7 mouse cellular contexts compared by ENCODE assay signal in the genomic region with DNA sequence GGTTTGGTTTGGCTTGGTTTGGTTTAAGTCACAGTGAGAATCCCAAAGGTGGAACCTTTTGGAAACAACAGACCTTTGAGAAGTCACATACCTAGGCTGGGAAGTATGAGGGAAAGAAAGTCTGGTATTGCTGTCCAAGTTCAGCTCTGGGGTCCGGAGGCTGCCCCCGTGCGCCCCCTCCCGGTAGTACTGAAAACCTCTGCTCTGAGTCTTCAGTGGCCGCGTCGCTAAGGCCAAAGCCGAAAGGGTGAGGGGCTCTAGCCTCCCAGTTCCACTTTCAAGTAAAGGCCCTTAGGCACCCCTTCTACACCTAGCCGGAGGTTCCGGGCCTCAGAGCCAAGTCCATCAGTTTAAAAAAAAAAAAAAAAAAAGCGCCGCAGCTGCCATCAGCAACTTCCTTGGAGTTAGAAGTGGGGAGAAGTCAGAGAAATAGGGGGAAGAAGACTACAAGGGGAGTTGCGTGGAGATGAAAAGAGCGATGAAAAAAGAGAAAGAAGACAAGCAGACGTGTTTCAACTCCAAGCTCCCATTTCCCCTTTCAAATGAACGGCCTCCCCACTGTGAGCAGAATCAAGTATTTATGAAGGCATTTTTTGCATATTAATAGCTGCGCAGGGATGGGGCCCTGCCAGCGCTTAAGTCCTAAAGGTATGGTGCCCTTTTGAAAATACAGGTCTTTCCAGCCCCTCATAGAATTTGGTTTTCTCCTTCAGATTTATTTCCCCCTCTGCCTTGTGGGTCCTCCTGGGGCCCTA.
DNase-seq lines count a peak whose midpoint lies in the region; ATAC-seq and TF ChIP-seq lines count a peak whose summit lies in the region.

No protein-coding gene starts in this region.

- intact Hi-C loops in gastrocnemius, postnatal 14 days (cut with DNase I; ENCODE audit: low total_unique reads): loop anchor here (5.0 kb wide), 1 partner anchor 93 kb away; no protein-coding TSS in a partner anchor

- H3K4me3 ChIP-seq in intestine, embryonic 15.5 days (replicated peaks): no peak overlapping the region
- no peak overlapping the region for H3K4me3 ChIP-seq in limb, embryonic 14.5 days (replicated peaks; ENCODE audit: low read length)
- no peak overlapping the region for H3K4me3 ChIP-seq in midbrain, embryonic 14.5 days (replicated peaks; ENCODE audit: low read depth, low read length)

- no peaks in the 10 kb centered on the region for H3K9me3 ChIP-seq in intestine, embryonic 15.5 days
- no peaks in the 10 kb centered on the region for H3K9me3 ChIP-seq in limb, embryonic 14.5 days (ENCODE audit: control insufficient read depth, low read length)
- H3K9me3 ChIP-seq in midbrain, embryonic 14.5 days (ENCODE audit: control insufficient read depth, low read length): no peaks in the 10 kb centered on the region

- H3K4me2 ChIP-seq in intestine, embryonic 15.5 days (replicated peaks): peak overlapping the region; percentile 39
- H3K4me2 ChIP-seq in limb, embryonic 14.5 days (replicated peaks; ENCODE audit: low read depth, low read length, severe bottlenecking): peak overlapping the region; percentile 32; the same call in 1 of the 2 replicates
- peak overlapping the region; percentile 38 for H3K4me2 ChIP-seq in midbrain, embryonic 14.5 days (ENCODE audit: low read length)

- no peak overlapping the region for H3K9ac ChIP-seq in intestine, embryonic 15.5 days
- H3K9ac ChIP-seq in limb, embryonic 14.5 days (ENCODE audit: low read depth, low read length, severe bottlenecking): no peak overlapping the region
- no peak overlapping the region for H3K9ac ChIP-seq in midbrain, embryonic 14.5 days (replicated peaks; ENCODE audit: low read length)

- TF ChIP-seq POLR2A in limb, embryonic 14.5 days (IDR thresholded peaks at IDR 0.05; ENCODE audit: borderline replicate concordance, extremely low read depth, insufficient read depth, insufficient read length): no peak

- DNase-seq in adrenal gland, adult (ENCODE audit: inconsistent age in 2 of 2, low spot score in 1 of 2): peak; percentile 69 to 87
- peak; percentile 74 for DNase-seq in gastrocnemius, postnatal 14 days
- DNase-seq in limb, embryonic 14.5 days (ENCODE audit: low spot score): peak; percentile 69
- DNase-seq in midbrain, embryonic 14.5 days: peak; percentile 81
- DNase-seq in spleen, postnatal 10 days (ENCODE audit: low spot score in 2 of 2): peak; percentile 47 to 78

- H3K36me3 ChIP-seq in intestine, embryonic 15.5 days: no peaks in the 10 kb centered on the region
- H3K36me3 ChIP-seq in limb, embryonic 14.5 days (ENCODE audit: control insufficient read depth, insufficient read depth, low read length): no peaks in the 10 kb centered on the region
- no peaks in the 10 kb centered on the region for H3K36me3 ChIP-seq in midbrain, embryonic 14.5 days (ENCODE audit: control insufficient read depth, insufficient read depth, low read length)

- ATAC-seq in common myeloid progenitor, adult 5-6 weeks (replicated peaks; ENCODE audit: low read depth, poor library complexity, severe bottlenecking): peak; percentile 92
- ATAC-seq in intestine, embryonic 15.5 days: peak; percentile 26; the same call in 1 of the 2 replicates
- ATAC-seq in limb, embryonic 14.5 days (ENCODE audit: low FRiP score, low read depth): peak; percentile 65
- no peak for ATAC-seq in midbrain, embryonic 14.5 days (ENCODE audit: low FRiP score, low TSS enrichment)

- H3K27me3 ChIP-seq in intestine, embryonic 15.5 days (replicated peaks): no peaks in the 10 kb centered on the region
- H3K27me3 ChIP-seq in limb, embryonic 14.5 days (ENCODE audit: control insufficient read depth, insufficient read depth, low read length): no peaks in the 10 kb centered on the region
- H3K27me3 ChIP-seq in midbrain, embryonic 14.5 days (ENCODE audit: control insufficient read depth, insufficient read depth, low read length): no peaks in the 10 kb centered on the region

- WGBS in intestine, embryonic 15.5 days: 22% methylated on average over 18 of the region's 18 CpGs
- WGBS in limb, embryonic 14.5 days: 9% methylated on average over 17 of the region's 18 CpGs
- 6% methylated on average over 18 of the region's 18 CpGs for WGBS in midbrain, embryonic 14.5 days

- peaks cover 10% of the 10 kb centered on the region for H3K4me1 ChIP-seq in intestine, embryonic 15.5 days (replicated peaks)
- peaks cover 5% of the 10 kb centered on the region for H3K4me1 ChIP-seq in limb, embryonic 14.5 days (ENCODE audit: control insufficient read depth, insufficient read depth, low read length)
- peaks cover 7% of the 10 kb centered on the region; the same call in 1 of the 2 replicates for H3K4me1 ChIP-seq in midbrain, embryonic 14.5 days (ENCODE audit: control insufficient read depth, insufficient read depth, low read length)

- H3K27ac ChIP-seq in intestine, embryonic 15.5 days: no peak overlapping the region
- H3K27ac ChIP-seq in limb, embryonic 14.5 days (replicated peaks; ENCODE audit: low read depth, low read length): no peak overlapping the region
- no peak overlapping the region for H3K27ac ChIP-seq in midbrain, embryonic 14.5 days (replicated peaks; ENCODE audit: low read depth, low read length)
